Mouse (Mus musculus): ENCODE measurements around the gene Cnpy2. TPM values are rescaled to one million over a fixed set of nuclear protein-coding genes. Genes with fewer than 3 reads are reported as not detected.
A peak's percentile ranks its signal among the peaks of the same experiment; 100 is the strongest.

Cnpy2 gene
- polyA plus RNA-seq, 1 experiment from 2014 or later, result 390 TPM

DNA sequence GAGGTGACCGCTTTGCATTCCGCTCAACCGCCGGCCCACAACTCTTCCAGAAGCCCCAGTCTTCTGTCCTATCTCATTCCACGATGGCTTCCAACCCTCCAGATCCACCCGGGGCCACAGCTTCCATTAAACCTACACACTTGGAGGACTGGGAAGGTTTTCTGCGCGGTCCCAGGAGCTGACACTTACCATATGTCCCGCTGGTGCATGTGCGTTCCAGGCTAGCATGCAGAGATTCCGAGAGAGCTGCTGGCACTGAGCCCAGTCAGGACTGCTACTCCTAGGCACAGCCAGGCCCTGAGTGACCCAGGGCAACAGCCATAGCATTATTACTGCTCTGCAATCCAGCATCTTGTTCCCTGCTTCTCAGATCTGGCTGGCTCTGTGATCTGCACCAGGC is 24.6 kb upstream of the Cnpy2 start:
- H3K9me3 ChIP-seq, result no peaks in the 10 kb centered on the region
- 59% methylated on average over 11 of the region's 11 CpGs for WGBS
- H3K27ac ChIP-seq, result peak overlapping the region; percentile 56; the same call in 1 of the 2 replicates
- H3K9ac ChIP-seq, result peak overlapping the region; percentile 25; the same call in 1 of the 2 replicates
- H3K4me3 ChIP-seq, result no peak overlapping the region
- H3K36me3 ChIP-seq, result peaks cover under 1% of the 10 kb centered on the region; the same call in 1 of the 2 replicates
- peaks cover 16% of the 10 kb centered on the region for H3K4me1 ChIP-seq
- 0 out of 2 replicates have a peak, but pooled peaks have one; percentile 28 for ATAC-seq (ENCODE audit: low FRiP score, low read depth)
- no peaks in the 10 kb centered on the region for H3K27me3 ChIP-seq
- H3K4me2 ChIP-seq (replicated peaks), result peak overlapping the region; percentile 3; the same call in 1 of the 2 replicates

GRCm38 (mm10) chr10:128298243-128298642 is 24.0 kb upstream of the Cnpy2 start:
- Histone ChIP-seq H3K27me3 (no peaks in the 10 kb centered on the region), H3K4me1 (peaks cover 16% of the 10 kb centered on the region), H3K9me3 (no peaks in the 10 kb centered on the region), H3K9ac (no peak overlapping the region), H3K27ac (no peak overlapping the region), H3K4me3 (no peak overlapping the region), H3K4me2 (replicated peaks) (no peak overlapping the region), H3K36me3 (no peaks in the 10 kb centered on the region)
- WGBS, result 78% methylated on average over 6 of the region's 6 CpGs
- no peak for ATAC-seq (ENCODE audit: low FRiP score, low read depth)

DNA sequence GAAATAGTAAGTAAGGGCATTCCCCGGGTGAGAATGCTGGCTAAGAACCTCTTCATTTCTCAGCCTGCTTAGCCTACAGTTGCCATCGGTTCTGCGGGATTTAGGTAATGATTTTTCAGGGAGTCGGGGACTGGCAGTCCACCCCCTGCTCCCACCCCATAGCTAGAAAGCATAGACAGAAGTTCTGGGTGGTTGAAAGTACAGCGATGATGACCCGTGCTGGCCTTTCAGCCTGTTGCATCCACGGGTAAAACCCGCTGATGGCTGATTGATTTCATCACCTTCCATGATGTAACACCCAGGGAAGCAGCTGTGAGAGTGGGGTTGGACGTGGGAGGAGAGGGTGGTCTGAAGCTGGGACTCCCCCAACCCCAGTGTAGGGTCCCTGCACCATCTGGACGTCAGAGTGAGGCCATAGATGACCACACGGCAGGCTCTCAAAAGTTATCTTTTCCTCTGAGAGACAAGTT is 23.5 kb upstream of the Cnpy2 start, which contains the start of gene Il23a:
Gene Il23a (minus strand): TSS at position 51 of the 470 bp plus-strand sequence.
- H3K27me3 ChIP-seq, result no peaks in the 10 kb centered on the region
- H3K4me3 ChIP-seq, result no peak within 1 kb of the TSS
- H3K9me3 ChIP-seq, result no peaks in the 10 kb centered on the region
- no peak for ATAC-seq (ENCODE audit: low FRiP score, low read depth)
- H3K36me3 ChIP-seq, result no peaks in the 10 kb centered on the region
- WGBS, result 84% methylated on average over 11 of the region's 11 CpGs
- H3K27ac ChIP-seq, result peak within 1 kb of the TSS; percentile 56; the same call in 1 of the 2 replicates
- peak within 1 kb of the TSS; percentile 25; the same call in 1 of the 2 replicates for H3K9ac ChIP-seq
- peak within 1 kb of the TSS; percentile 3; the same call in 1 of the 2 replicates for H3K4me2 ChIP-seq (replicated peaks)
- H3K4me1 ChIP-seq, result peaks cover 18% of the 10 kb centered on the region

GRCm38 (mm10) chr10:128302357-128302756 is 19.9 kb upstream of the Cnpy2 start:
- Histone ChIP-seq H3K4me1 (peaks cover 22% of the 10 kb centered on the region), H3K4me3 (peak overlapping the region; percentile 56), H3K9me3 (no peaks in the 10 kb centered on the region), H3K27ac (peak overlapping the region; percentile 95), H3K27me3 (no peaks in the 10 kb centered on the region), H3K36me3 (peaks cover 6% of the 10 kb centered on the region; the same call in 1 of the 2 replicates), H3K4me2 (replicated peaks) (peak overlapping the region; percentile 85), H3K9ac (peak overlapping the region; percentile 88)
- 33% methylated on average over 3 of the region's 3 CpGs for WGBS
- ATAC-seq (ENCODE audit: low FRiP score, low read depth), result no peak

- under 1% methylated on average over 9 of the region's 9 CpGs for WGBS
- peaks cover 6% of the 10 kb centered on the region; the same call in 1 of the 2 replicates for H3K36me3 ChIP-seq
- peak overlapping the region; percentile 88 for H3K9ac ChIP-seq
- no peaks in the 10 kb centered on the region for H3K27me3 ChIP-seq
- H3K4me2 ChIP-seq (replicated peaks), result peak overlapping the region; percentile 85
- peak overlapping the region; percentile 95 for H3K27ac ChIP-seq
- peak overlapping the region; percentile 56 for H3K4me3 ChIP-seq
- no peaks in the 10 kb centered on the region for H3K9me3 ChIP-seq
- ATAC-seq (ENCODE audit: low FRiP score, low read depth), result peak; percentile 16; the same call in 1 of the 2 replicates
- peaks cover 18% of the 10 kb centered on the region for H3K4me1 ChIP-seq
Measured at GRCm38 (mm10) chr10:128302785-128303125, 19.5 kb upstream of the Cnpy2 start.

- Histone ChIP-seq H3K36me3 (peaks cover 12% of the 10 kb centered on the region), H3K9ac (peak within 1 kb of the TSS; percentile 88), H3K4me2 (replicated peaks) (peak within 1 kb of the TSS; percentile 85), H3K4me3 (peak within 1 kb of the TSS; percentile 56), H3K27ac (peak within 1 kb of the TSS; percentile 95), H3K9me3 (no peaks in the 10 kb centered on the region), H3K4me1 (peaks cover 17% of the 10 kb centered on the region), H3K27me3 (no peaks in the 10 kb centered on the region)
- ATAC-seq (ENCODE audit: low FRiP score, low read depth), result peak; percentile 99
- WGBS, result 1% methylated on average over 37 of the region's 37 CpGs
Measured at GRCm38 (mm10) chr10:128303126-128304021, 18.9 kb upstream of the Cnpy2 start, which contains the start of gene Pan2. TSS of gene Pan2 (plus strand) at chr10:128303335.

DNA sequence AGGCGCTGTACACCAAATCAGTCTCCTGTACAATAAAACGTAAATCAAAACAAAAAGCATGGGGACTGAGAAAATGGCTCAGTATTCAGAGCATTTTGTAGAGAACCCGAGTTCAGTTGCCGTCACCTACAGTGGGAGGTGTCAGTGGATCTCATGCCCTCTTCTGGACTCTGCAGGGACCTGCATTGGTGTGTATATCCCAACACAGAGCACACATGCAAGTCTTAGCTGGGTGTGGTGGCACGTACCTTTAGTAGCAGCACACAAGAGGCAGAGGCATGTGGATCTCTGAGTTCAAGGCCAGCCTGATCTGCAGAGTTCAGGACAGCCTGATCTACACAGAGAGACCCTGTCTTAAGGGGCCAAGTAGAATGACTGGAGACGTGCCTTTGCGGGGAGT is 12.6 kb upstream of the Cnpy2 start:
- H3K9ac ChIP-seq, result no peak overlapping the region
- peaks cover 69% of the 10 kb centered on the region for H3K36me3 ChIP-seq
- H3K4me2 ChIP-seq (replicated peaks), result no peak overlapping the region
- H3K27ac ChIP-seq, result no peak overlapping the region
- WGBS, result 93% methylated on average over 7 of the region's 7 CpGs
- H3K4me3 ChIP-seq, result no peak overlapping the region
- H3K27me3 ChIP-seq, result no peaks in the 10 kb centered on the region
- no peak for ATAC-seq (ENCODE audit: low FRiP score, low read depth)
- peaks cover 5% of the 10 kb centered on the region for H3K4me1 ChIP-seq
- H3K9me3 ChIP-seq, result no peaks in the 10 kb centered on the region

- no peaks in the 10 kb centered on the region for H3K9me3 ChIP-seq
- H3K27me3 ChIP-seq, result no peaks in the 10 kb centered on the region
- no peak overlapping the region for H3K4me2 ChIP-seq (replicated peaks)
- 0 out of 2 replicates have a peak overlapping the region, but pooled peaks have one; percentile 0 for H3K9ac ChIP-seq
- H3K4me1 ChIP-seq, result peaks cover 5% of the 10 kb centered on the region
- no peak overlapping the region for H3K4me3 ChIP-seq
- H3K36me3 ChIP-seq, result peaks cover 74% of the 10 kb centered on the region
- H3K27ac ChIP-seq, result no peak overlapping the region
- 67% methylated on average over 11 of the region's 11 CpGs for WGBS
- no peak for ATAC-seq (ENCODE audit: low FRiP score, low read depth)
Measured at GRCm38 (mm10) chr10:128310177-128310576, 12.1 kb upstream of the Cnpy2 start.

GRCm38 (mm10) chr10:128310902-128311301 is 11.4 kb upstream of the Cnpy2 start:
- Histone ChIP-seq H3K27ac (no peak overlapping the region), H3K27me3 (no peaks in the 10 kb centered on the region), H3K4me3 (no peak overlapping the region), H3K36me3 (peaks cover 80% of the 10 kb centered on the region), H3K9me3 (no peaks in the 10 kb centered on the region), H3K9ac (no peak overlapping the region), H3K4me2 (replicated peaks) (no peak overlapping the region), H3K4me1 (peaks cover 5% of the 10 kb centered on the region)
- WGBS, result 86% methylated on average over 4 of the region's 4 CpGs
- no peak for ATAC-seq (ENCODE audit: low FRiP score, low read depth)

GRCm38 (mm10) chr10:128315578-128315977 is 6.7 kb upstream of the Cnpy2 start:
- Histone ChIP-seq H3K9me3 (no peaks in the 10 kb centered on the region), H3K9ac (no peak overlapping the region), H3K4me1 (no peaks in the 10 kb centered on the region), H3K4me2 (replicated peaks) (no peak overlapping the region), H3K36me3 (peaks cover 90% of the 10 kb centered on the region), H3K27ac (no peak overlapping the region), H3K4me3 (no peak overlapping the region), H3K27me3 (no peaks in the 10 kb centered on the region)
- ATAC-seq (ENCODE audit: low FRiP score, low read depth), result no peak
- 94% methylated on average over 8 of the region's 8 CpGs for WGBS

GRCm38 (mm10) chr10:128321641-128322040 is 618 bp upstream of the Cnpy2 start:
- Histone ChIP-seq H3K4me1 (peaks cover 19% of the 10 kb centered on the region), H3K27ac (peak overlapping the region; percentile 98; the same call in 1 of the 2 replicates), H3K36me3 (peaks cover 65% of the 10 kb centered on the region), H3K4me2 (replicated peaks) (peak overlapping the region; percentile 94), H3K4me3 (peak overlapping the region; percentile 91), H3K27me3 (no peaks in the 10 kb centered on the region), H3K9ac (peak overlapping the region; percentile 59; the same call in 1 of the 2 replicates), H3K9me3 (no peaks in the 10 kb centered on the region)
- WGBS, result 61% methylated on average over 12 of the region's 12 CpGs
- no peak for ATAC-seq (ENCODE audit: low FRiP score, low read depth)

GRCm38 (mm10) chr10:128323516-128323915 is 1.3 kb downstream of the Cnpy2 start:
- Histone ChIP-seq H3K27me3 (no peaks in the 10 kb centered on the region), H3K4me3 (peak overlapping the region; percentile 91), H3K36me3 (peaks cover 66% of the 10 kb centered on the region), H3K27ac (peak overlapping the region; percentile 98), H3K4me2 (replicated peaks) (peak overlapping the region; percentile 94), H3K9me3 (no peaks in the 10 kb centered on the region), H3K9ac (peak overlapping the region; percentile 98), H3K4me1 (peaks cover 19% of the 10 kb centered on the region)
- no peak for ATAC-seq (ENCODE audit: low FRiP score, low read depth)
- WGBS, result 73% methylated on average over 8 of the region's 8 CpGs

Measured in limb, embryonic 13.5 days (tissue).